Mouse (Mus musculus) liver, embryonic 16.5 days (tissue): ENCODE measurements around the gene Grb2. TPM values are rescaled to one million over a fixed set of nuclear protein-coding genes. Genes with fewer than 3 reads are reported as not detected.

Source experiments
- ATAC-seq: fragments of 200-750 bp; cut with Nextera tagmentation; 2 replicates; pipeline ENCODE4 v1.8.0; 2017; ENCODE audit warnings: low read depth, mild to moderate bottlenecking, moderate number of reproducible peaks, moderate library complexity
- H3K27ac ChIP-seq: fragments of 300-500 bp; sonication (generic); 2 replicates; pipeline ENCODE4 v1.5.1; 2014; ENCODE audit warnings: mild to moderate bottlenecking, low read length
- H3K27me3 ChIP-seq: fragments of 300-500 bp; sonication (generic); 2 replicates; pipeline ENCODE4 v1.6.1; 2014; ENCODE audit warnings: low read depth, low read length, mixed read lengths; ENCODE audit not compliant: control insufficient read depth, insufficient read depth
- H3K36me3 ChIP-seq: fragments of 300-500 bp; sonication (generic); 2 replicates; pipeline ENCODE4 v1.6.1; 2014; ENCODE audit warnings: mild to moderate bottlenecking; ENCODE audit not compliant: control insufficient read depth, insufficient read depth
- H3K4me1 ChIP-seq: fragments of 300-500 bp; sonication (generic); 2 replicates; pipeline ENCODE4 v1.6.1; 2014; ENCODE audit warnings: low read depth, low read length, mixed read lengths; ENCODE audit not compliant: control insufficient read depth
- H3K4me2 ChIP-seq: fragments of 300-500 bp; sonication (generic); 2 replicates; pipeline ENCODE4 v1.6.1; 2014; ENCODE audit warnings: low read depth, low read length, mixed read lengths
- H3K4me3 ChIP-seq: fragments of 300-500 bp; sonication (generic); 2 replicates; pipeline ENCODE4 v1.5.1; 2014; ENCODE audit warnings: low read depth, mild to moderate bottlenecking, low read length
- H3K9ac ChIP-seq: fragments of 300-500 bp; sonication (generic); 2 replicates; pipeline ENCODE4 v1.6.1; 2014; ENCODE audit warnings: low read depth, low read length
- H3K9me3 ChIP-seq: fragments of 300-500 bp; sonication (generic); replicated peaks from 2 replicates; pipeline ENCODE4 v1.6.1; 2016; ENCODE audit warnings: low read length; ENCODE audit not compliant: control insufficient read depth
- WGBS: fragments of 180-500 bp; shearing (Covaris S2); extraction: QIAGEN DNeasy Blood & Tissue Kit; methylation state at CpG from one replicate; pipeline ENCODE4 v1.1.7; 2014; ENCODE audit not compliant: insufficient replicate concordance; 5-methylcytosine and 5-hydroxymethylcytosine counted together
- polyA plus RNA-seq: library from polyadenylated mRNA; unstranded; fragments of >200 nt; fragmentation: Nextera tagmentation; extraction: Ambion mirVana; gene quantifications from 2 replicates; pipeline ENCODE4 v1.2.1, GENCODE M21; 2015

The Grb2 gene
- polyA plus RNA-seq, 1 experiment from 2014 or later = 53.1 TPM

- ATAC-seq = no peak
- Histone ChIP-seq H3K4me2 (no peak overlapping the region), H3K4me3 (no peak overlapping the region), H3K4me1 (peaks cover 22% of the 10 kb centered on the region), H3K27ac (no peak overlapping the region), H3K36me3 (peaks cover 12% of the 10 kb centered on the region), H3K27me3 (no peaks in the 10 kb centered on the region), H3K9ac (no peak overlapping the region), H3K9me3 (no peaks in the 10 kb centered on the region)
- WGBS = 44% methylated on average over 4 of the region's 4 CpGs
Observed at GRCm38 (mm10) chr11:115598309-115598708, 110.1 kb downstream of the Grb2 start.

DNA sequence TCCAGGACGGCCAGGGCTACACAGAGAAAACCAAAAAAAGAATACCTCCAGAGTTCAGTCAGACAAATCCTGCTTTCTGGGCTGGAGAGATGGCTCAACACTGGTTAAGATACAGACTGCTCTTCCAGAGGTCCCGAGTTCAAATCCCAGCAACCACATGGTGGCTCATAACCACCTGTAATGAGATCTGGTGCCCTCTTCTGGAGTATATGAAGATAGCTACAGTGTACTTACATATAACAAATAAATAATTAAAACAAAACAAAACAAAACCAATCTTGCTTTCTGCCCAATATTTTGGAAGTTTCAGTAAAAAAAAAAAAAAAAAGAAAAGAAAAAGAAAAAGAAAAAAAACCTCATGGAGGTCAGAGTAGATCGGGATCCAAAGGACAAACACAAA lies 113.2 kb downstream of the Grb2 start:
- Histone ChIP-seq H3K9ac (no peak overlapping the region), H3K4me2 (no peak overlapping the region), H3K36me3 (peaks cover 34% of the 10 kb centered on the region), H3K27ac (no peak overlapping the region), H3K4me1 (peaks cover 6% of the 10 kb centered on the region), H3K9me3 (no peaks in the 10 kb centered on the region), H3K4me3 (no peak overlapping the region), H3K27me3 (no peaks in the 10 kb centered on the region)
- 83% methylated on average over 3 of the region's 3 CpGs for WGBS
- no peak for ATAC-seq

Other genes with a start within 250 kb of the Grb2 start
- 0.21 and 0.51 TPM in 2 replicates for gene Slc16a5, start 246.1 kb downstream of the Grb2 start, polyA plus RNA-seq
- 3.7 TPM in 2 replicates for gene Armc7, start 232.9 kb downstream of the Grb2 start, polyA plus RNA-seq
- gene Nt5c, start 216.7 kb downstream of the Grb2 start, polyA plus RNA-seq = 32.0 and 36.3 TPM in 2 replicates
- gene Jpt1, start 194.2 kb downstream of the Grb2 start, polyA plus RNA-seq = 190 and 209 TPM in 2 replicates
- gene Sumo2, start 172.3 kb downstream of the Grb2 start, polyA plus RNA-seq = 270 and 312 TPM in 2 replicates
- 94.4 and 96.5 TPM in 2 replicates for gene Nup85, start 144.2 kb downstream of the Grb2 start, polyA plus RNA-seq
- gene Mrps7, start 104.7 kb downstream of the Grb2 start, polyA plus RNA-seq = 47.6 and 49.5 TPM in 2 replicates
- gene Gga3, start 104.5 kb downstream of the Grb2 start, polyA plus RNA-seq = 7.9 TPM in 2 replicates
- gene Mif4gd, start 95.6 kb downstream of the Grb2 start, polyA plus RNA-seq = 28.4 and 28.6 TPM in 2 replicates
- 8.7 and 8.8 TPM in 2 replicates for gene Slc25a19, start 80.3 kb downstream of the Grb2 start, polyA plus RNA-seq
- 8.9 and 10.4 TPM in 2 replicates for gene Tmem94, start 56.8 kb upstream of the Grb2 start, polyA plus RNA-seq
- gene Caskin2, start 105.0 kb upstream of the Grb2 start, polyA plus RNA-seq = 5.1 and 6.1 TPM in 2 replicates
- 10.2 and 12.4 TPM in 2 replicates for gene Tsen54, start 106.1 kb upstream of the Grb2 start, polyA plus RNA-seq
- 14.4 and 15.6 TPM in 2 replicates for gene Llgl2, start 115.5 kb upstream of the Grb2 start, polyA plus RNA-seq
- gene Myo15b, start 149.8 kb upstream of the Grb2 start, polyA plus RNA-seq = 0.34 and 1.5 TPM in 2 replicates
- 29.5 and 30.1 TPM in 2 replicates for gene Smim5, start 191.4 kb upstream of the Grb2 start, polyA plus RNA-seq
- 2.7 and 3.1 TPM in 2 replicates for gene Smim6, start 203.4 kb upstream of the Grb2 start, polyA plus RNA-seq
- 13.6 and 16.2 TPM in 2 replicates for gene Sap30bp, start 224.7 kb upstream of the Grb2 start, polyA plus RNA-seq
- 7.9 and 8.9 TPM in 2 replicates for gene Recql5, start 224.9 kb upstream of the Grb2 start, polyA plus RNA-seq